Mouse (Mus musculus) gastrocnemius, postnatal 4 days (tissue): ENCODE results near the gene Bag5. TPM values are rescaled to one million over a fixed set of nuclear protein-coding genes. Genes with fewer than 3 reads are reported as not detected.

ENCODE experiments used
- DNase-seq, 2 experiments: peaks; one replicate each; pipeline ENCODE4 v3.0.0; 2021 to 2022; ENCODE audit warnings: low spot score in 2 of 2, mixed read lengths in 2 of 2
- total RNA-seq, 2 experiments: library from RNA; stranded (reverse); gene quantifications; 2 replicates each; pipeline ENCODE4 v1.2.3; 2021

Gene Bag5
- total RNA-seq, 2 experiments from 2014 or later, result 27.5 to 32.1 TPM

GRCm38 (mm10) chr12:111660628-111661027 is 52.4 kb downstream of the Bag5 start:
- DNase-seq, result no peak

Other genes starting within 250 kb of the Bag5 start
- gene Gm266, start 227.4 kb downstream of the Bag5 start, total RNA-seq, result 1 to 10 TPM; 6.9 to 7.5 TPM
- 100 to 1,000 TPM; 157 to 160 TPM for gene Eif5, start 175.2 kb downstream of the Bag5 start, total RNA-seq
- gene Mark3, start 138.7 kb downstream of the Bag5 start, total RNA-seq, result 10 to 100 TPM; 62.1 to 72.5 TPM
- gene Ckb, start 40.9 kb downstream of the Bag5 start, total RNA-seq, result 10 to 100 TPM; 48.6 to 61.8 TPM
- 1 to 10 TPM; 7.3 to 7.9 TPM for gene Trmt61a, start 35.2 kb downstream of the Bag5 start, total RNA-seq
- gene Apopt1, start within 50 bp of the Bag5 start, total RNA-seq, result 10 to 100 TPM; 36.1 to 40.1 TPM
- 100 to 1,000 TPM; 117 to 120 TPM for gene Klc1, start 45.6 kb upstream of the Bag5 start, total RNA-seq
- 1 to 10 TPM; 5.4 to 5.5 TPM for gene Xrcc3, start 100.6 kb upstream of the Bag5 start, total RNA-seq
- gene Zfyve21, start 100.9 kb upstream of the Bag5 start, total RNA-seq, result 10 to 100 TPM; 35.8 TPM
- gene Ppp1r13b, start 194.9 kb upstream of the Bag5 start, total RNA-seq, result 10 to 100 TPM; 13.1 to 15.8 TPM